Mouse (Mus musculus): ENCODE data around the gene Bod1l.

Bod1l gene

GRCm38 (mm10) chr5:41758671-41759639 is 85.2 kb downstream of the Bod1l start:
- DNase-seq (ENCODE audit: low spot score in 2 of 2), result no peak

- no peak for DNase-seq (ENCODE audit: low spot score in 2 of 2)
These were observed 86.8 kb downstream of the Bod1l start for GRCm38 (mm10) chr5:41757338-41757737.

GRCm38 (mm10) chr5:41756396-41756795 is 87.7 kb downstream of the Bod1l start:
- no peak for DNase-seq (ENCODE audit: low spot score in 2 of 2)

GRCm38 (mm10) chr5:41755373-41755960 is 88.6 kb downstream of the Bod1l start:
- DNase-seq (ENCODE audit: low spot score in 2 of 2), result no peak

GRCm38 (mm10) chr5:41754836-41755235 is 89.3 kb downstream of the Bod1l start:
- no peak for DNase-seq (ENCODE audit: low spot score in 2 of 2)

- no peak for DNase-seq (ENCODE audit: low spot score in 2 of 2)
These were observed 89.8 kb downstream of the Bod1l start for GRCm38 (mm10) chr5:41754226-41754775.

GRCm38 (mm10) chr5:41752721-41753120 is 91.4 kb downstream of the Bod1l start:
- no peak for DNase-seq (ENCODE audit: low spot score in 2 of 2)

GRCm38 (mm10) chr5:41744898-41745780 is 99.0 kb downstream of the Bod1l start:
- DNase-seq (ENCODE audit: low spot score in 2 of 2), result no peak

GRCm38 (mm10) chr5:41744234-41744633 is 99.9 kb downstream of the Bod1l start:
- no peak for DNase-seq (ENCODE audit: low spot score in 2 of 2)

- no peak for DNase-seq (ENCODE audit: low spot score in 2 of 2)
These were observed 105.3 kb downstream of the Bod1l start for GRCm38 (mm10) chr5:41738817-41739216.

All from urinary bladder, postnatal 36 days (tissue).